Mouse (Mus musculus): ENCODE measurements at regions not wholly inside any gene's neighbourhood (a gene's known extent, or its start where the extent isn't known, plus 50 kb on each side); places are given as distances from the start of the nearest gene placed in this dataset.

DNA sequence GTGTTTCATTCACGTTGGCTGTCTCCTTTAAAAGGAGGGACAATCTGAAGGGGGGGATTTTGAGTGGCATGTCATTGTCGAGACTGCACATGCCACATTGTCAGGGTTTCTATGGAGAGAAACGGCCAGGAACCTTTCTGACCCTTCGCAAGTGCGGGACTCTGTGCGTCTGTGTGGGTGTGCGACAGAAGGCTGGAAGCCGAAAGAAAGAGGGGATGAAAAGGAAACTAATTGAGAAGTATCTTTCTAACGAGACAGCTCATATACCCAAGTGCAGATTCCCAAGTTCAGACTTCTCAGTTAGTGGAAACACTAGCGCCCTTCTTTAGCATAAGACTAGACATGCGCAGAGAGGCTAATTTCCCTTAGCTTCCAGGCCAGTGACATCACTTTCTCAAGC lies 421.4 kb downstream of the Gm10295 start:
- no peak for ATAC-seq
- no peak overlapping the region for H3K27ac ChIP-seq (ENCODE audit: low read depth, low read length)
- whole genome bisulfite sequencing, result 76% methylated on average over 11 of the region's 11 CpGs
- H3K9ac ChIP-seq (ENCODE audit: low read depth, low read length), result no peak overlapping the region
- no peaks in the 10 kb centered on the region for H3K36me3 ChIP-seq (ENCODE audit: control insufficient read depth, insufficient read depth)
- no peaks in the 10 kb centered on the region for H3K27me3 ChIP-seq (replicated peaks; ENCODE audit: control insufficient read depth, insufficient read depth, low read length)
- no peak overlapping the region for H3K4me2 ChIP-seq (replicated peaks; ENCODE audit: low read depth)
- no peaks in the 10 kb centered on the region for H3K9me3 ChIP-seq (ENCODE audit: control insufficient read depth)
- no peak for TF ChIP-seq CTCF (IDR thresholded peaks at IDR 0.05; ENCODE audit: low read depth)
- H3K4me1 ChIP-seq (replicated peaks; ENCODE audit: control insufficient read depth, insufficient read depth, low read length), result no peaks in the 10 kb centered on the region
- H3K4me3 ChIP-seq (ENCODE audit: low read depth, low read length), result no peak overlapping the region

DNA sequence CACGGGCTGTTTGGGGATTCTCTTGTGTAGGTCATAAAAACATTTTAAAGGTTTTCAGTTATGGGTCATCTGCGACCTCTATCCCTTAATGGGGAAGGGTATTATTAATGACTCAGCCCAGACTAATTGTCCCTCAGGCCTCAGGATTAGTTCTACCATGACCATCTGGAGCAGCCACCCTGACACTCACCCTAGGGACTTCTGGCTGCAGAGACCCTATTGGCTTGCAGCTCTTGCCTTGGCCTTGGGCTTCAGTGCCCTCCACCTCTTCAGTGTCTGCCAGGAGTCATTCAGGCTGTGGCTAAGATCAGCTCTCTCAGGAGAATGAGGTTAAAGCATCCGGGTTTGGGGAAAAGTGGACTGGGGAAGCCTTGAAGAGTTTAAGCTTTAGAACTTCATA lies 423.3 kb downstream of the Gm10295 start:
- H3K4me1 ChIP-seq (replicated peaks; ENCODE audit: control insufficient read depth, insufficient read depth, low read length), result no peaks in the 10 kb centered on the region
- H3K4me2 ChIP-seq (replicated peaks; ENCODE audit: low read depth), result no peak overlapping the region
- H3K9me3 ChIP-seq (ENCODE audit: control insufficient read depth), result no peaks in the 10 kb centered on the region
- no peak overlapping the region for H3K9ac ChIP-seq (ENCODE audit: low read depth, low read length)
- no peak overlapping the region for H3K27ac ChIP-seq (ENCODE audit: low read depth, low read length)
- no peaks in the 10 kb centered on the region for H3K36me3 ChIP-seq (ENCODE audit: control insufficient read depth, insufficient read depth)
- H3K4me3 ChIP-seq (ENCODE audit: low read depth, low read length), result no peak overlapping the region
- whole genome bisulfite sequencing, result 83% methylated on average over 3 of the region's 3 CpGs
- no peaks in the 10 kb centered on the region for H3K27me3 ChIP-seq (replicated peaks; ENCODE audit: control insufficient read depth, insufficient read depth, low read length)
- no peak for ATAC-seq
- TF ChIP-seq CTCF (IDR thresholded peaks at IDR 0.05; ENCODE audit: low read depth), result no peak

DNA sequence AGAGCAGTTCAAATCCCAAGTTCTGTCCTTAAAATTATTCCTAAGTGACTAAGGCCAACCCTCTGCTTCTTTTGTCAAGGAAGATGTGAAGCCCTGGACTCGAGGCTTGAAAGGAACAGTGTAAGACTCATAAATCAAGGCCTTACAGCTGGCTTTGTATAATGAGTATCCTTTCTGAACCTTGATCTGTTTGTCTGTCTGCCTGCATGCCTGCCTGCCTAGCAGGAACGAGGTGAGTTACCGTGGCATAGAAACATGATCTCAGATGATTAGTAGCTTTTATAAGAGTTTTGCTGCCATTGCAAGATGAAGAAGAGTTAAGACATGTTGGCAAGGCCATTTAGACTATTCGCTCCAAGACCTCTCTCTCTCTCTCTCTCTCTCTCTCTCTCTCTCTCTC lies 434.3 kb downstream of the Gm10295 start:
- Histone ChIP-seq H3K4me2 (replicated peaks; ENCODE audit: low read depth) (no peak overlapping the region), H3K9ac (ENCODE audit: low read depth, low read length) (no peak overlapping the region), H3K27ac (ENCODE audit: low read depth, low read length) (no peak overlapping the region), H3K27me3 (replicated peaks; ENCODE audit: control insufficient read depth, insufficient read depth, low read length) (no peaks in the 10 kb centered on the region), H3K36me3 (ENCODE audit: control insufficient read depth, insufficient read depth) (no peaks in the 10 kb centered on the region), H3K4me3 (ENCODE audit: low read depth, low read length) (no peak overlapping the region), H3K9me3 (ENCODE audit: control insufficient read depth) (no peaks in the 10 kb centered on the region), H3K4me1 (replicated peaks; ENCODE audit: control insufficient read depth, insufficient read depth, low read length) (no peaks in the 10 kb centered on the region)
- 40% methylated on average over 4 of the region's 4 CpGs for WGBS
- no peak for TF ChIP-seq CTCF (IDR thresholded peaks at IDR 0.05; ENCODE audit: low read depth)
- no peak for ATAC-seq

DNA sequence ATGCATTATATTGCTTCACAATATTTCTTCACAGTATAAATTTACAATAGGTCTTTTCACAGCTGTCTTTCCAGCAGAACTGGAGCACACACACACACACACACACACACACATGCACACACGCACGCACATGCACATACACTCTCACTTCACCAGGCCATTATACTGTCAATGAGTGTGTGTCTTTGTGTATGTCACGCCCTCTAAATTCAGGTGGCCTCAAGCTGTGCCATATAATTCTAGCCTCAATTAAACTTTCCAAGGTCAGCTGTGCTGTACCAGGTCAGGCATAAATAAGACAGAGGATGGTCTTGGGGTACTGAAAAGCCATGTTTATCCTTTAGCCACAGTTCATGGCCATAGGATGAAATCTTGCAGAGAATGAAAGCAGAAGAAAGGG lies 442.4 kb downstream of the Gm10295 start:
- H3K27me3 ChIP-seq (replicated peaks; ENCODE audit: control insufficient read depth, insufficient read depth, low read length), result no peaks in the 10 kb centered on the region
- no peak overlapping the region for H3K4me2 ChIP-seq (replicated peaks; ENCODE audit: low read depth)
- H3K4me3 ChIP-seq (ENCODE audit: low read depth, low read length), result no peak overlapping the region
- WGBS, result 86% methylated on average over 3 of the region's 3 CpGs
- no peak overlapping the region for H3K27ac ChIP-seq (ENCODE audit: low read depth, low read length)
- no peaks in the 10 kb centered on the region for H3K4me1 ChIP-seq (replicated peaks; ENCODE audit: control insufficient read depth, insufficient read depth, low read length)
- no peak for TF ChIP-seq CTCF (IDR thresholded peaks at IDR 0.05; ENCODE audit: low read depth)
- H3K9ac ChIP-seq (ENCODE audit: low read depth, low read length), result no peak overlapping the region
- ATAC-seq, result no peak
- H3K36me3 ChIP-seq (ENCODE audit: control insufficient read depth, insufficient read depth), result no peaks in the 10 kb centered on the region
- no peaks in the 10 kb centered on the region for H3K9me3 ChIP-seq (ENCODE audit: control insufficient read depth)

DNA sequence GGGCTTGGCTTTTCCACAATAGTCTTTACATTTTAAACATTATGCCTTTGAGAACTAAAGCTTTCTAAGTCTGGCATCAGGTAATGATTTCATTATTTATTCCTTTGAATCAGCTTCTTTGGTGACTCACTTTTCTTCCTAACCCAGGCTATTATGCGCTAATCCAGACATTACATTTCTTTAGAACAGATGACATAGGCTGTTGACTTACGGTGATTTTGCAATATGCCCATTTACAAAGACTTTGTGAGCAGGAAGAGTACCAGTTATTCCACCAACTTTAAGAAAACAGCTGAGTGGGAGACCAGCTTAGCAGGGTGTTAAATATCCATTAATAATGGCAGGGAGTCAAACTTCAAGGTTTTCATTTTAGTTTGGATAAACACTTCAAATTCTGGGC lies 459.6 kb downstream of the Gm10295 start:
- Histone ChIP-seq H3K9me3 (ENCODE audit: control insufficient read depth) (no peaks in the 10 kb centered on the region), H3K27me3 (replicated peaks; ENCODE audit: control insufficient read depth, insufficient read depth, low read length) (no peaks in the 10 kb centered on the region), H3K9ac (ENCODE audit: low read depth, low read length) (no peak overlapping the region), H3K36me3 (ENCODE audit: control insufficient read depth, insufficient read depth) (no peaks in the 10 kb centered on the region), H3K4me1 (replicated peaks; ENCODE audit: control insufficient read depth, insufficient read depth, low read length) (no peaks in the 10 kb centered on the region), H3K4me3 (ENCODE audit: low read depth, low read length) (no peak overlapping the region), H3K27ac (ENCODE audit: low read depth, low read length) (no peak overlapping the region), H3K4me2 (replicated peaks; ENCODE audit: low read depth) (no peak overlapping the region)
- no peak for ATAC-seq
- WGBS, result 92% methylated on average over 2 of the region's 2 CpGs
- no peak for TF ChIP-seq CTCF (IDR thresholded peaks at IDR 0.05; ENCODE audit: low read depth)

DNA sequence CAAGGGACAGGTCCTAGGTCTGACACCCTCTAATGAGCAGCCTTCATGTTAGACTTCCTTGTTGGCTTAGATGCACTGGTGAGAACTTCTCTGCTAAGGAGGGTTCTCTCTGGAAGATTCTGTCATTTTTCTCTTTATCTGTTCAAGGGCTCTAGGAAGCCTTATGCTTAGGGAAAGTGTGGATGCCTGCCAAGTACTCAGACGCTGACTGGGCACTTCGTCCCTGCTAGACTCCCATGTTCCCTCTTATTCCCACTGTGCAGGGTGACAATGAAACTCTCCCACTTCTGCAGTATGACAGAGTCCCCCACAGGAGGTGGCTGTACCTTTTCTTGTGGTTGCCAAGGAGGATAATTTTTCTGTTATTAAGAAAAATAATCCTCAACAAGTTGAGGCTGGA lies 470.8 kb downstream of the Gm10295 start:
- no peaks in the 10 kb centered on the region for H3K36me3 ChIP-seq (ENCODE audit: control insufficient read depth, insufficient read depth)
- 49% methylated on average over 2 of the region's 2 CpGs for WGBS
- no peaks in the 10 kb centered on the region for H3K27me3 ChIP-seq (replicated peaks; ENCODE audit: control insufficient read depth, insufficient read depth, low read length)
- no peak for TF ChIP-seq CTCF (IDR thresholded peaks at IDR 0.05; ENCODE audit: low read depth)
- H3K4me3 ChIP-seq (ENCODE audit: low read depth, low read length), result no peak overlapping the region
- H3K9ac ChIP-seq (ENCODE audit: low read depth, low read length), result no peak overlapping the region
- no peaks in the 10 kb centered on the region for H3K9me3 ChIP-seq (ENCODE audit: control insufficient read depth)
- no peaks in the 10 kb centered on the region for H3K4me1 ChIP-seq (replicated peaks; ENCODE audit: control insufficient read depth, insufficient read depth, low read length)
- ATAC-seq, result no peak
- H3K4me2 ChIP-seq (replicated peaks; ENCODE audit: low read depth), result no peak overlapping the region
- H3K27ac ChIP-seq (ENCODE audit: low read depth, low read length), result no peak overlapping the region

DNA sequence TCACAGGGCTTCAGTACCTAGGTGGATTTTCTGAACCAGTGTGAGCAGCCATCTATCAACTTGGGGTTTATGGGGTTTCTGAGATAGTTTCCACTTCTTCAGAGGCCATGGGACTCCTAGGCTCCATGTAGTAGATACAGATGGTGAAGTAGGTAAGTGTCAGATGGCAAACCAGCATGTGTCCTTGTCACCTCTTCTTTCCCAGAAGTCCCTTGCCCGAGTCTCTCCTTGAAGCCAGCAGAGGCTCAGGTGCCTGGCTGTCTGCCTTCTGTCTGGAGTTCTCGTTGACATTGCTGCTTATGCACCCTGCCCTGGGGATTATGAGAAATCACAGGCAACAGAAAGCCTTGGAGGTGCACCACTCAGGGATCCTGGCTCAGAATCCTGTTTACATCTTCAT lies 476.9 kb downstream of the Gm10295 start:
- H3K27ac ChIP-seq (ENCODE audit: low read depth, low read length), result no peak overlapping the region
- H3K4me3 ChIP-seq (ENCODE audit: low read depth, low read length), result no peak overlapping the region
- no peak for ATAC-seq
- H3K9ac ChIP-seq (ENCODE audit: low read depth, low read length), result no peak overlapping the region
- no peak overlapping the region for H3K4me2 ChIP-seq (replicated peaks; ENCODE audit: low read depth)
- 56% methylated on average over 2 of the region's 2 CpGs for WGBS
- H3K4me1 ChIP-seq (replicated peaks; ENCODE audit: control insufficient read depth, insufficient read depth, low read length), result 0 out of 2 replicates have a peak, but pooled peaks cover 8% of the 10 kb centered on the region
- no peaks in the 10 kb centered on the region for H3K9me3 ChIP-seq (ENCODE audit: control insufficient read depth)
- no peaks in the 10 kb centered on the region for H3K27me3 ChIP-seq (replicated peaks; ENCODE audit: control insufficient read depth, insufficient read depth, low read length)
- H3K36me3 ChIP-seq (ENCODE audit: control insufficient read depth, insufficient read depth), result no peaks in the 10 kb centered on the region
- TF ChIP-seq CTCF (IDR thresholded peaks at IDR 0.05; ENCODE audit: low read depth), result no peak

Measured in intestine, postnatal 0 days (tissue).